Mouse (Mus musculus): ENCODE results near the gene Ap1g1. TPM values are rescaled to one million over a fixed set of nuclear protein-coding genes. Genes with fewer than 3 reads are reported as not detected.
"Not testable (repeated sequence)": the region's sequence is repeated elsewhere in the genome, so short reads cannot be mapped to it uniquely, and the experiment has no call there.

The Ap1g1 gene
- polyA plus RNA-seq, 1 experiment, result 68.4 TPM

- Histone ChIP-seq H3K4me1 (ENCODE audit: control insufficient read depth, insufficient read depth, low read length) (peaks cover 3% of the 10 kb centered on the region), H3K4me3 (ENCODE audit: insufficient read depth, low read length) (no peak overlapping the region), H3K27ac (ENCODE audit: insufficient read depth, low read length) (no peak overlapping the region)
- TF ChIP-seq CTCF (IDR thresholded peaks at IDR 0.05; ENCODE audit: extremely low read depth, insufficient read depth, low read length) (no peak), POLR2A (IDR thresholded peaks at IDR 0.05; ENCODE audit: extremely low read depth, insufficient read depth, low read length) (no peak)
These were observed 92.7 kb downstream of the Ap1g1 start for GRCm38 (mm10) chr8:109871056-109871455.

GRCm38 (mm10) chr8:109873800-109874199 is 95.4 kb downstream of the Ap1g1 start:
- not testable (repeated sequence) for H3K27ac ChIP-seq (ENCODE audit: insufficient read depth, low read length); H3K4me3 ChIP-seq (ENCODE audit: insufficient read depth, low read length); H3K4me1 ChIP-seq (ENCODE audit: control insufficient read depth, insufficient read depth, low read length)

DNA sequence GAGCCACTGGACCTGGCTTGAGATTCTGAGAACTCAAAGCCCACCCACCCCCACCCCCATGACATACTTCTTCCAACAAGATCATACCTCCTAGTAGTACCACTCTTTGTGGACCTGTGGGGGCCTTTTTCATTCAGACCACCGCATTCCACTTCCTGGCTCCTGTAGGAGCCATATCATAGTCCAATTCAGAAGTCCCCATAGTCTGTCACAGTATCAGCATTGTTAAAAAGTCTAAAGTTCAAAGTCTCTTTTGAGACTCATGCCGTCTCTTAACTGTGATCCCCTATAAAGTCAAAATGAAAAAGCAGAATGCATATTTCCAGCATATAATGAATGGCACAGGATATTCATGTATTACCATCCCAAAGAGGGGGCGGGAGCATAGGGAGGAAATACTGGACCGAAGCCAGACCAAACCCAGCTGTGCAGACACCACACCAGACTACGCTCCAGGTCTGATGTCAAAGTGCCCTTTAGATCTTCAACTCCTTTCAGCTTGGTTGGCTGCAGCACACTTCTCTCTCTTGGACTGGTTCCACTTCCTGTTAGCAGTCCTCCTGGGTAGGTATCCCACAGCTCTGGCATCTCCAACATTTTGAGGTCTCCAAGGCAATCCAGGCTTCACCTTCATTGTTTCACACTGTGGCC is 101.8 kb downstream of the Ap1g1 start:
- Histone ChIP-seq H3K4me1 (ENCODE audit: control insufficient read depth, insufficient read depth, low read length) (0 out of 2 replicates have a peak, but pooled peaks cover 2% of the 10 kb centered on the region), H3K27ac (ENCODE audit: insufficient read depth, low read length) (no peak overlapping the region), H3K4me3 (ENCODE audit: insufficient read depth, low read length) (no peak overlapping the region)
- no peak for TF ChIP-seq POLR2A (IDR thresholded peaks at IDR 0.05; ENCODE audit: extremely low read depth, insufficient read depth, low read length)
- TF ChIP-seq CTCF (IDR thresholded peaks at IDR 0.05; ENCODE audit: extremely low read depth, insufficient read depth, low read length), result no peak

- no peak for TF ChIP-seq CTCF (IDR thresholded peaks at IDR 0.05; ENCODE audit: extremely low read depth, insufficient read depth, low read length)
- TF ChIP-seq POLR2A (IDR thresholded peaks at IDR 0.05; ENCODE audit: extremely low read depth, insufficient read depth, low read length), result no peak
These were observed 106.9 kb downstream of the Ap1g1 start for GRCm38 (mm10) chr8:109885294-109885693.

GRCm38 (mm10) chr8:109889211-109889610 is 110.9 kb downstream of the Ap1g1 start:
- TF ChIP-seq CTCF (IDR thresholded peaks at IDR 0.05; ENCODE audit: extremely low read depth, insufficient read depth, low read length) (no peak), POLR2A (IDR thresholded peaks at IDR 0.05; ENCODE audit: extremely low read depth, insufficient read depth, low read length) (no peak)
- no peaks in the 10 kb centered on the region for H3K4me1 ChIP-seq (ENCODE audit: control insufficient read depth, insufficient read depth, low read length)
- H3K4me3 ChIP-seq (ENCODE audit: insufficient read depth, low read length), result no peak overlapping the region
- no peak overlapping the region for H3K27ac ChIP-seq (ENCODE audit: insufficient read depth, low read length)

More at GRCm38 (mm10) chr8:109885294-109885693, 106.9 kb downstream of the Ap1g1 start:
- Histone ChIP-seq H3K4me1 (ENCODE audit: control insufficient read depth, insufficient read depth, low read length) (0 out of 2 replicates have a peak, but pooled peaks cover 2% of the 10 kb centered on the region), H3K27ac (ENCODE audit: insufficient read depth, low read length) (no peak overlapping the region), H3K4me3 (ENCODE audit: insufficient read depth, low read length) (no peak overlapping the region)

DNA sequence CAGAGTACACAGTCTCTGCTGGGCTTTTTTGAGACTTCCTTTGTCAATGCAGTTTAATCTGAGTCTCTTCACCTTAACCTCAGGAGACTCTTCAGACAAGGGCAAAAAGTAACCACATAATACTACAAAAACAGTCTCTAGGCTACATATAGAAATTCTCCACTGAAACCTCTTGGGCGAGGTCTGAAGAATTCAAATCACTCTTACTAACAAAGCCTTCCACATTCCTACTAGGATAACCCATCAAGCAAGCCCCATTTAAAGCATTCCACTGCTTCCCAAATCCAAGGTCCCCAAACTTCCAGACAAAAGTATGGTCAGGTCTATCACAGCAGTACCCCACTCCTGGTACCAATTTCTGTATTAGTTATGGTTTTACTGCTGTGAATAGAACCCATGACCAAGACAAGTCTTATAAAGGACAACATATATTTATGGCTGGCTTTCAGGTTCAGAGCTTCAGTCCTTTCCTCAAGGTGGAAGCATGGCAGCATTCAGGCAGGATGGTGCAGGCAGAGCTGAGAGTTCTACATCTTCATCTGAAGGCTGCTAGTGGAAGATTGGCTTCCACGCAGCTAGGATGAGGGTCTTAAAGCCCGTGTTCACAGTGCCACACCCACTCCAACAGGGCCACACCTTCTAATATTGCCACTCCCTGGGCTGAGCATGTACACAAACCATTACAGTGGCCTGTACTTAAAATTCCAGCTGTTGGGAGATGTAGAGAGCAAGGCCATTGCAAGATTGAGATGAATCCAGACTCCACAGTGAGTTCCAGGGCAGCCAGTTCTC is 112.6 kb downstream of the Ap1g1 start:
- Histone ChIP-seq H3K4me3 (ENCODE audit: insufficient read depth, low read length) (no peak overlapping the region), H3K4me1 (ENCODE audit: control insufficient read depth, insufficient read depth, low read length) (no peaks in the 10 kb centered on the region), H3K27ac (ENCODE audit: insufficient read depth, low read length) (no peak overlapping the region)
- TF ChIP-seq POLR2A (IDR thresholded peaks at IDR 0.05; ENCODE audit: extremely low read depth, insufficient read depth, low read length), result no peak
- no peak for TF ChIP-seq CTCF (IDR thresholded peaks at IDR 0.05; ENCODE audit: extremely low read depth, insufficient read depth, low read length)

DNA sequence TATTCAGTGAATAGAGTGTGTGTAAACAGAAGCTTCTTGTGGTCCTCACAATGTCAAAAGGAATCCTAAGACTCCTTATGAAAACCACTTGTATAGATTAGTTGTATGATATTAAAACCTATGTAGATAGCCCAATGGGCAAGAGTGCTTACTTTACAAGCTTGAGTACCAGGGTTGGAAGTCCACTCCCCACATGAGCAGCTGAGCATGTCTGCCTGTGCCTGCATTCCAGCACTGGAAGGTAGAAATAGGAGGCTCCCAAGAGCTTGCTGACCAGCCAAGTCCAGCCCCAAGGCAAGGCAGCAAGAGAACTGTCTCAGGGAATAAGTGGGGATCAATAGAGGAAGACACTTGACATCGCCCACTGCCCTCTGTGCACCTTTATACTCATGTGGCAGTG is 116.3 kb downstream of the Ap1g1 start:
- H3K4me1 ChIP-seq (ENCODE audit: control insufficient read depth, insufficient read depth, low read length), result no peaks in the 10 kb centered on the region
- no peak overlapping the region for H3K4me3 ChIP-seq (ENCODE audit: insufficient read depth, low read length)
- no peak overlapping the region for H3K27ac ChIP-seq (ENCODE audit: insufficient read depth, low read length)
- no peak for TF ChIP-seq CTCF (IDR thresholded peaks at IDR 0.05; ENCODE audit: extremely low read depth, insufficient read depth, low read length)
- no peak for TF ChIP-seq POLR2A (IDR thresholded peaks at IDR 0.05; ENCODE audit: extremely low read depth, insufficient read depth, low read length)

GRCm38 (mm10) chr8:109895355-109895754 is 117.0 kb downstream of the Ap1g1 start:
- Histone ChIP-seq H3K27ac (ENCODE audit: insufficient read depth, low read length) (no peak overlapping the region), H3K4me1 (ENCODE audit: control insufficient read depth, insufficient read depth, low read length) (no peaks in the 10 kb centered on the region), H3K4me3 (ENCODE audit: insufficient read depth, low read length) (no peak overlapping the region)
- no peak for TF ChIP-seq CTCF (IDR thresholded peaks at IDR 0.05; ENCODE audit: extremely low read depth, insufficient read depth, low read length)
- TF ChIP-seq POLR2A (IDR thresholded peaks at IDR 0.05; ENCODE audit: extremely low read depth, insufficient read depth, low read length), result no peak

DNA sequence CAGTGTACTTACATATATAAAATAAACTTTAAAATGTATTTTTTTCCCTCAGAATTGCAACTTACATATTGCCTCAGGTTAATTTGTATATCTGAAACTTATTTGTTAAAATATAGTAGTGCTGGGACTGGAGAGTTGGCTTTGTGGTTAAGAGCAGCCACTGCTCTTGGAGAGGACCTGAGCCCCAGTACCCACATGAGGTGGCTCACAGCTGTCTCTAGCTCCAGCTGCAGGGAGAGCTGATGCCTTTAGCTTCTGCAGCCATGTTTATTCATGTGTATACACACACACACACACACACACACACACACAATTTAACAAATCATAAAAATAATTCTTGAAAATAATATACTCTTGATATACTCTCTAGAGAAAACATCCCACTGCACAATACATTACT is 124.0 kb downstream of the Ap1g1 start:
- TF ChIP-seq POLR2A (IDR thresholded peaks at IDR 0.05; ENCODE audit: extremely low read depth, insufficient read depth, low read length) (no peak), CTCF (IDR thresholded peaks at IDR 0.05; ENCODE audit: extremely low read depth, insufficient read depth, low read length) (no peak)

DNA sequence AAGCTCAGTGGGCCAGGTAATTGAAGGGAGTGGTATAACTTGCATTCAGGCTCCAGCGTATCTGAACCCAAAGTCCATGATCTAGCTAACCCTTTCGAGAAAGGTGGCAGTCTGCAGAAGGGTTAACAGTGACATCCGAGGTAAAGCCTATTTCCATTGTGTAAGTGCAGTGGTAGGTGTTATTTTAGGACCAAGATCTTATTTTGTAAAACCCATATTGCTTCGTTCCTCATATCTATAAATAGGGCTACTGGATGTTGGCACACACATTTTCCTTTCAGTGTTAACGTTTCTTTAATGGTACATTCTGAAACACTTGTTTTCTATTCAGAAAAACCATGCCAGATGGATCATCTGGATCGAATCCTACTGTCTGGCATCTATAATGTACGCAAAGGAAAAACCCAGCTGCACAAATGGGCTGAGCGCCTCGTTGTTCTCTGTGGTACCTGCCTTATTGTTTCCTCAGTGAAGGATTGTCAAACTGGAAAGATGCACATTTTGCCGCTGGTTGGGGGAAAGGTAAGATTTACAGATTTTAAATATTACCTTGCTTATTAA is 125.6 kb downstream of the Ap1g1 start:
- no peak overlapping the region for H3K27ac ChIP-seq (ENCODE audit: insufficient read depth, low read length)
- no peak overlapping the region for H3K4me3 ChIP-seq (ENCODE audit: insufficient read depth, low read length)
- no peak for TF ChIP-seq POLR2A (IDR thresholded peaks at IDR 0.05; ENCODE audit: extremely low read depth, insufficient read depth, low read length)
- TF ChIP-seq CTCF (IDR thresholded peaks at IDR 0.05; ENCODE audit: extremely low read depth, insufficient read depth, low read length), result no peak
- H3K4me1 ChIP-seq (ENCODE audit: control insufficient read depth, insufficient read depth, low read length), result peaks cover 11% of the 10 kb centered on the region

More for the DNA sequence above, 124.0 kb downstream of the Ap1g1 start:
- Histone ChIP-seq H3K4me1 (ENCODE audit: control insufficient read depth, insufficient read depth, low read length) (peaks cover 11% of the 10 kb centered on the region), H3K4me3 (ENCODE audit: insufficient read depth, low read length) (no peak overlapping the region), H3K27ac (ENCODE audit: insufficient read depth, low read length) (no peak overlapping the region; the same call in 1 of the 2 replicates)
